Mouse (Mus musculus) thymus, postnatal 36 days (tissue): ENCODE measurements around the gene Pdpr.
"Not testable (repeated sequence)": the region's sequence is repeated elsewhere in the genome, so short reads cannot be mapped to it uniquely, and the experiment has no call there.

Experiments
- DNase-seq, 2 experiments: peaks; one replicate each; pipeline ENCODE4 v3.0.0; 2022; ENCODE audit warnings: mixed read lengths in 2 of 2

Pdpr gene

DNA sequence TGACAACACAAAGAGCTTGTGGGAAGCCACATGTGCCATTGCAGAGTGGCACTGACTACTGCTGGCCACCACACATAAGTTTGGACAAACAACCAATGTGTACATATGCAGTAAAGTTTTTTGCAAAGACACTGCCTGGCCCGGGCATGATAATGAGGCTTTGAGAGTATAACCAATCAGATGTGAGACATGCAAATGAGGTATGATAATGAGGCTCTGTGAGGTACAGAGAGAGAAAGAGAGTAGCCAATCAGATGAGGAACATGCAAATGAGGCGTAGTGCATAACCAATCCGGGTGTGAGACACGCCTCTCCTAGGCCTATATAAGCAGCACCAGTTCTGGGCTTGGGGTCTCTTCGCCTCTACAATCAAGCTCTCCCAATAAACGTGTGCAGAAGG is 2.1 kb upstream of the Pdpr start, which contains the start of gene Clec18a:
Gene Clec18a, minus strand, starts transcription at position 101 of the 400 bp plus-strand sequence.
- not testable (repeated sequence) for DNase-seq

DNA sequence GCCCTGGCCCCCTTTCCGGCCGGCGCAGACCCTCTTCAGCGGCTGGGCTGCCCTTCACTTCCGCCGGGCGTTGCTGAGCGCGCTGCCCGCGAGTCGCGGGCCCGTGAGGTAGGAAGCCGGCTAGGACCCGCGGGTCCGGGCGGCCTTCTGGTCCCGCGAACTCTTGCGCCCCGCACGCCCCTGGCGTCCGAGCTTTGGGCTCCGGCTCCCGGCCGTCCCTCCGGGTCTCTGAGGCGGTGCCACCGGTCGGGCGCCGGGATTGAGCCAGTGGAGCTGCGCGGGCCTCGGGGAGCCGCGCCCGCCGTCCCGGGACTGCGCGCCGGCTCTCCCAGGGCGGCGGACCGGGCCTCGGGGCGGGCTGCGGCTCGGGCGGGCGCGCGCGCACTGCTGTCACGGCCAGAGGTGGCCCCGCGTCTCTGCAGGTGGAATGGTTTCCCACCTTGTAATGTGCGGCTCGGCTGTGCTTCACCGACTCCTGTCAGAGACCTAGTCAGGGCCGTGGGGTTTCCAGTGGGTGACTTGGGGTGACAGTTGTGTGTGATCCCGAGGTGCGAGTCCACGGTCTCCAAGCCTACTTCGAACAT is 381 bp downstream of the Pdpr start:
- DNase-seq: peak in 1 of 2 experiments; percentile 50

DNA sequence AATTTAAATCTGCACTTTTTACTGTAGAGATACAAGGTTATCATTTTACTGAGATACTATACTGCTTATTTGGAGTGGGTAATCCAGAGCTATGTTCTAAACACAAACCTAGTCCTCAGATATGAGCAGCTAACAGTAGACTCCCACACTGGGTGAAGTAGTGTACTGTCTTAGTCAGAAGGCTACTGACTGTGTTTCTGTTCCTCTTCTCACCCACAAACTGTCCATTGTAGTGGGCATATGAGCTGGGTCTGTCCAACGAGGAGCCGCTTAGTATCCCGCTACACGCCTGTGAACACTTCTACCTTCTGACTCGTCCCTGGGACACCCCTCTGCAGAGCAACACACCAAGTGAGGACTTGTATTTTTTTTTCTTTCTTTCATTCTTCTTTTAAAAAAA is 20.5 kb downstream of the Pdpr start:
- no peak for DNase-seq

DNA sequence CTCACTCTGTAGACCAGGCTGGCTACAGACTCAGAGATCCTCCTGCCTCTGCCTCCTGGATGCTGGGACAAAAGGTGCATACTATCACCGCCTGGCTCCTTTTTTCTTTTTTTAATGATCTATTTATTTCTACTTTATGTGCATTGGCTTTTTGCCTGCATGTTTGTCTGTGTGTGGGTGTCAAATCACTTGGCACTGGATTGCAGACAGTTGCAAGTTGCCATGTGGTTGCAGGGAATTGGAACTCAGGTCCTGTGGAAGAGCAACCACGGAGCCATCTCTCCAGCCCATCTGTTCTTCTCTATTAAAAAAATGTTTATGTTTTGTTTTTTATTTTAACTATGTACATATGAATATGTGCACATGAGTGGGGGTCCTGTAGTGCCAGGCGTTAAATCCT is 25.1 kb downstream of the Pdpr start:
- no peak for DNase-seq

DNA sequence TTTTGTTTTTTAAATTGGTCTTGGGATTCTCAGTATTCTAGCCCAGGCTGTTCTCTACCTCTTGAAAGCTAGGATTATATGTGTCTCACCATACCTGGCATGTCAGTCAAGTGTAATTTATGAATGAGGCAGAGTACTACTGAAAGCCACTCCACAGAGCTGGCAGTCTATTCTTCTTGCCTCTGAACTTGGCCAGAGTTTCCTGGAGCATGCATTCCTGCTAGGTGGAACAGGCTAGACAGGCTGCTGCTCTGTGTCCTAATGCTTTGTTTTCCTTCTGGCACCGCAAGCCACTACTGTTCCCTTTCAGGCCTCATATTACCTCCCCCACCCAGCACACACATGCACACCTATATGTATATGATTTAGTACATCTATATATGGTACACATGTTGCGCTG is 36.3 kb downstream of the Pdpr start:
- no peak for DNase-seq

DNA sequence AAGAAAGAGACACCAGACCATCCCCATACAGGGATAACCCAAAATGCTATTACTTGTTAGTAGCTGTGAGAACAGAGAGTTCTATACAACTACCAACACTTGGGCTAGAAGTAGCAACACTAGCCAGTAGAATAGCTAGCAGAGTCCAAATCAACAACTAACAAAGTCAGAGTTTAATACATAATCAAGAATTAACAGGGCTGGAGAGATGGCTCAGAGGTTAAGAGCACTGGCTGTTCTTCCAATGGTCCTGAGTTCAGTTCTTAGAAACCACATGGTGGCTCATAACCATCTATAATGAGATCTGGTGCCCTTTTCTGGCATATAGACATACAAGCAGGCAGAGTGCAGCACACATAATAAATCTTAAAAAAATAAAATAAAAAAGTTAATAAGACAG is 48.1 kb downstream of the Pdpr start:
- DNase-seq: no peak

DNA sequence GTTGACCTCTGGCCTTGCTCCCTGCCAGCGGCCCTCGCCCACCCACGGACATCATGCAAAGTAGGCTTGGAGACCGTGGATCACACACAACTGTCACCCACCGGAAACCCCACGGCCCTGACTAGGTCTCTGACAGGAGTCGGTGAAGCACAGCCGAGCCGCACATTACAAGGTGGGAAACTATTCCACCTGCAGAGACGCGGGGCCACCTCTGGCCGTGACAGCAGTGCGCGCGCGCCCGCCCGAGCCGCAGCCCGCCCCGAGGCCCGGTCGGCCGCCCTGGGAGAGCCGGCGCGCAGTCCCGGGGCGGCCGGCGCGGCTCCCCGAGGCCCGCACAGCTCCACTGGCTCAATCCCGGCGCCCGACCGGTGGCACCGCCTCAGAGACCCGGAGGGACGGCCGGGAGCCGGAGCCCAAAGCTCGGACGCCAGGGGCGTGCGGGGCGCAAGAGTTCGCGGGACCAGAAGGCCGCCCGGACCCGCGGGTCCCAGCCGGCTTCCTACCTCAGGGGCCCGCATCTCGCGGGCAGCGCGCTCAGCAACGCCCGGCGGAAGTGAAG is 50.5 kb downstream of the Pdpr start:
- DNase-seq: peak in 1 of 2 experiments; percentile 45

DNA sequence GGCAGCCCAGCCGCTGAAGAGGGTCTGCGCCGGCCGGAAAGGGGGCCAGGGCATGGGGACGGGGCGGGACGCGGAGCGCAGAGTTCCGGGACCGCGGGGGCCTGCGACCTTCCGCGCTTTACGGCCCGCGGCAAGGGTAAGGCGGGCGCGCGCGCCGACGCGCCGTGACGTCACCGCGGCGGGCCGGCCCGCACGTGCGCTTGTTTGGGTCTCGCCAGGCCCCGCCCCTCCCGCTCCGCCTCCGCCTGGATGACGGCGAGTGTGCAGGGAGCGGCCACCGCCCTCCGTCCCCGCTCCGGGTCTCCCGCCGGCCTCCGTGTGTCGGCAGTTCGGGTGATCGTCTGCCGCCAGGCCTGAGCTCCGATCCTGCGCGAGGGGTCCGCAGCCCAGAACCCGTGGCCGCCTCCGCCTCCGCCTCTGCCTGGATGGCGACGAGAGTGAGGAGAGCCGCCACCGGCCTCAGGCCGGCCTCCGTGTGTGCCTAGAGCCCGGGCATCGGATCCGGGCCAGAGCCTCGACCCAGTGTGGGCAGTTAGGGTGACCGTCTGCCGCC is 51.1 kb downstream of the Pdpr start:
- DNase-seq: peak; percentile 92 to 94

DNA sequence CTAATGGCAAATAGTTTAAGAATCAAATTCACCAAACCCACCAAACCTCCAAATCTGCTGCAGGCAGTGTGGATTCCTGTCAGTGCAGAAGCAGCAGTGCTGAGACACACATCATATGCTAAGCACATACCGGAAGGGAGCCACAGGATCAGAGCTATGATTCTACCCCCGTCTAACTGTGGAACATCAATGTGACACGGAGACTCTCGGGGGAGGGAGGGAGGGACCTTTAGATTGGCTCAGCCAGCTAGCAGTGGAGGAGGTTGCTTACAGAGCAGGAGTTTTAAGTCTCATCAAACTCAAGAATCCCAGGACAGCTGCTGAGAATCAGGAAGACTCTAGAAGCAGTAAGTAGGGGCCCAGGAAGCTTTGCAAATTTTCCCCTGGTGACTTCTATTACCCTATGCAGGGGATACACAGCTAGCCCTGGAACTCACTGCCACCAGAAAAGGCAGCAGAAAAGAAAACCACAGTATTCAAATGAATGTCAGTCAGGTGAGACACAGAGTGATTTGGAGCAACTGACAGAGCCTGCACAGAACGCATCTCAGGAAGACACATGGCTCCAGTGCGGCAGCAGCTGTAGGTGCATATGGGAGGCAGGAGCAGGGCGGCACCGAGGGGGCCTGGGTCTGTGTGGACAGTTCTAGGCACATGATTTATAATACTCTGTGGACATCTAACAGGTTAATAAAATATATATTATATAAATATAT is 61.4 kb downstream of the Pdpr start:
- no peak for DNase-seq

DNA sequence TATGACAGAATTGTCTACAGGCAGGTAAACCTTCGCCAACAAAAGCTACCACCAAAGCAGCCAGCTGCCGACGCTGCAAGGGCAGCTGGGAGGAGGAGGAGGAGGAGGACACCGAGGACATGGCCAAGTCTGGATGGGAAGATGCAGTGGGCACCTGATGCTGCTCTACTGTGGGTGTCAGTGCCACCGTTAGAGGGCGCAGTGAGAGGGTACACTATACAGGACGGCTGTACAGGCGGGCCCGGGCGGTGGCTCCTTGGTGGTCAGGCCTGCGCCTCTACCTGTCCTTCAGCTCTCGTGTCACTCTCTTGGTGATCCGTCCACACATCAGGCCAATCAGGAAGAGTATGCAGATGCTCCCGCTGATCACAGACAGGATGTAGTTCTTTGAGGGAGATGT is 63.2 kb downstream of the Pdpr start:
- peak; percentile 45 to 46 for DNase-seq

DNA sequence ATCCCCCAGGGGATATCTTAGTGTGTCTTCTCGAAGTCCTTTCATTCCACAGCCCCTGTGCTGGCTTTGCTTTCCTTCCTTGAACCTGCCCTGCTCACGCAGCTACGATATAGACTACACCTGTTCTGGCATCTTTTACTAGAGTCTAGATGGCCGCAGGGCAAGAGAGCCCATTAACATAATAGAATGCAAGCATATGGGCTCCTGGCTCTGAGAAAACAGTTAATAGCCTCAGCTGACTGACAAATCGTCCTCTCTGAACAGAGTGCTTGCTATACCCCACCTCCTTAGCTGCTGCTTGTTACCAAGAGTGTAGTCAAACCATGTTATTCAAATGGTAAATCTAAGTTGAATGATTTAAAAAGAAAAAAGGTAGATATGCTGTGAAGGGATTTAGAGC is 77.2 kb downstream of the Pdpr start:
- no peak for DNase-seq

DNA sequence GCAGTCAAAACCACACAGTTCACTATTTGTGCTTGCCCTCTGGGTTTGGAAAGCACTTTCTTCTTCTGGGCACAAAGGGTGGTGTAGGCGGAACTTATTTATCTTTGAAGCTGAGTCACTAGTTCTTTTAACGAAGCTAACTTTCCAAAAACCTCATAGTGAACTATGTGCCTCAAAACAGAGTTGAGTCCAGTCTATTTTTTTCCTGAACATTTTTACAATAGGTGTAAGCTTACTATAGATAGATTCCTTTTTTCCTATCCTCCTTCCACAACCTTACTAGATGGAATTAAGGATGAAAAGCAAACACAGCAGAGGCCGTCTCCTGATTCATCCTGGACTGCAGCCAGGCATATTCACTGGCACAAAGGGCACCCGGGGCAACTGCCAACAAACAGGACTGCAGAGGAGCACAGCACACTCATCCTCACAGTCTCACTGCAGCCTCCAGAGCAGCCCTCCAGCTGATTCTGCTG is 91.1 kb downstream of the Pdpr start:
- no peak for DNase-seq
